Mouse (Mus musculus) c-Kit-positive CD71-negative TER-119-negative erythroid progenitor cells, embryonic 14.5 days (primary cell): ENCODE measurements around the gene Terb1.

Experiments used
- DNase-seq: peaks from one replicate; pipeline ENCODE4 v3.0.0-alpha.2; 2013; ENCODE audit warnings: low read depth

Gene Terb1

GRCm38 (mm10) chr8:104411468-104411867, 98.2 kb downstream of the Terb1 start:
- DNase-seq: no peak

GRCm38 (mm10) chr8:104410628-104411273, 99.0 kb downstream of the Terb1 start:
- DNase-seq: no peak

- DNase-seq: no peak
Observed at GRCm38 (mm10) chr8:104408328-104409110, 101.2 kb downstream of the Terb1 start.

- DNase-seq: no peak
Observed at GRCm38 (mm10) chr8:104406340-104407128, 103.2 kb downstream of the Terb1 start.

GRCm38 (mm10) chr8:104405430-104406187, 104.1 kb downstream of the Terb1 start:
- no peak for DNase-seq

GRCm38 (mm10) chr8:104403596-104403995, 106.1 kb downstream of the Terb1 start:
- DNase-seq: no peak
